Mouse (Mus musculus) liver, embryonic 13.5 days (tissue): ENCODE measurements around the gene Mecom. TPM values are rescaled to one million over a fixed set of nuclear protein-coding genes. Genes with fewer than 3 reads are reported as not detected.
"Not testable (repeated sequence)": the region's sequence is repeated elsewhere in the genome, so short reads cannot be mapped to it uniquely, and the experiment has no call there.

Experiments used
- ATAC-seq: fragments of 200-750 bp; cut with Nextera tagmentation; 2 replicates; pipeline ENCODE4 v1.8.0; 2017; ENCODE audit warnings: low read depth, mild to moderate bottlenecking, moderate number of reproducible peaks, moderate library complexity
- DNase-seq: peaks from one replicate; pipeline ENCODE4 v3.0.0; 2022
- H3K27ac ChIP-seq: fragments of 300-500 bp; sonication (generic); 2 replicates; pipeline ENCODE4 v1.5.1; 2015; ENCODE audit warnings: moderate library complexity, mild to moderate bottlenecking, inconsistent platforms
- H3K27me3 ChIP-seq: fragments of 300-500 bp; sonication (generic); 2 replicates; pipeline ENCODE4 v1.6.1; 2015; ENCODE audit warnings: mild to moderate bottlenecking, inconsistent platforms
- H3K36me3 ChIP-seq: fragments of 300-500 bp; sonication (generic); 2 replicates; pipeline ENCODE4 v1.6.1; 2015; ENCODE audit warnings: mild to moderate bottlenecking, inconsistent platforms
- H3K4me1 ChIP-seq: fragments of 300-500 bp; sonication (generic); replicated peaks from 2 replicates; pipeline ENCODE4 v1.6.1; 2015; ENCODE audit warnings: inconsistent platforms
- H3K4me2 ChIP-seq: fragments of 300-500 bp; sonication (generic); 2 replicates; pipeline ENCODE4 v1.6.1; 2015; ENCODE audit warnings: inconsistent platforms, mild to moderate bottlenecking, moderate library complexity
- H3K4me3 ChIP-seq: fragments of 300-500 bp; sonication (generic); replicated peaks from 2 replicates; pipeline ENCODE4 v1.5.1; 2015; ENCODE audit warnings: mild to moderate bottlenecking, inconsistent platforms
- H3K9ac ChIP-seq: fragments of 300-500 bp; sonication (generic); 2 replicates; pipeline ENCODE4 v1.6.1; 2015; ENCODE audit warnings: mild to moderate bottlenecking, inconsistent platforms
- H3K9me3 ChIP-seq: fragments of 300-500 bp; sonication (generic); replicated peaks from 2 replicates; pipeline ENCODE4 v1.6.1; 2016; ENCODE audit warnings: inconsistent platforms
- WGBS: fragments of 180-500 bp; shearing (Covaris S2); methylation state at CpG from one replicate; pipeline ENCODE4 v1.1.7; 2015; ENCODE audit not compliant: insufficient replicate concordance; 5-methylcytosine and 5-hydroxymethylcytosine counted together
- polyA plus RNA-seq: library from polyadenylated mRNA; unstranded; fragments of >200 nt; fragmentation: Nextera tagmentation; extraction: Ambion mirVana; gene quantifications from 2 replicates; pipeline ENCODE4 v1.2.1, GENCODE M21; 2015

Gene Mecom
- polyA plus RNA-seq, 1 experiment from 2014 or later: 0.81 TPM

- Histone ChIP-seq H3K4me3 (no peak overlapping the region), H3K9ac (no peak overlapping the region), H3K27me3 (no peaks in the 10 kb centered on the region), H3K27ac (no peak overlapping the region), H3K9me3 (no peaks in the 10 kb centered on the region), H3K4me1 (no peaks in the 10 kb centered on the region), H3K36me3 (no peaks in the 10 kb centered on the region), H3K4me2 (no peak overlapping the region)
- 26% methylated on average over 1 of the region's 1 CpGs for WGBS
- no peak for DNase-seq
- no peak for ATAC-seq
Measured at GRCm38 (mm10) chr3:30239416-30239815, 308.4 kb downstream of the Mecom start.

- H3K4me1 ChIP-seq: no peaks in the 10 kb centered on the region
- H3K9me3 ChIP-seq: no peaks in the 10 kb centered on the region
- no peak overlapping the region for H3K9ac ChIP-seq
- H3K4me2 ChIP-seq: no peak overlapping the region
- no peak overlapping the region for H3K27ac ChIP-seq
- no peak overlapping the region for H3K4me3 ChIP-seq
- WGBS: 42% methylated on average over 5 of the region's 5 CpGs
- H3K27me3 ChIP-seq: no peaks in the 10 kb centered on the region
- no peak for DNase-seq
- ATAC-seq: no peak
- H3K36me3 ChIP-seq: no peaks in the 10 kb centered on the region
Measured at GRCm38 (mm10) chr3:30237493-30237892, 310.3 kb downstream of the Mecom start.

GRCm38 (mm10) chr3:30234018-30234417 lies 313.8 kb downstream of the Mecom start:
- H3K27ac ChIP-seq: no peak overlapping the region
- 21% methylated on average over 1 of the region's 1 CpGs for WGBS

GRCm38 (mm10) chr3:30227964-30228670 lies 319.7 kb downstream of the Mecom start:
- Histone ChIP-seq H3K4me1 (no peaks in the 10 kb centered on the region), H3K9ac (no peak overlapping the region), H3K27ac (no peak overlapping the region), H3K27me3 (no peaks in the 10 kb centered on the region), H3K9me3 (no peaks in the 10 kb centered on the region), H3K4me2 (no peak overlapping the region), H3K4me3 (no peak overlapping the region), H3K36me3 (no peaks in the 10 kb centered on the region)
- no peak for ATAC-seq
- DNase-seq: no peak
- 60% methylated on average over 12 of the region's 12 CpGs for WGBS

More at GRCm38 (mm10) chr3:30234018-30234417, 313.8 kb downstream of the Mecom start:
- Histone ChIP-seq H3K9me3 (no peaks in the 10 kb centered on the region), H3K27me3 (no peaks in the 10 kb centered on the region), H3K9ac (no peak overlapping the region), H3K4me2 (no peak overlapping the region), H3K36me3 (no peaks in the 10 kb centered on the region), H3K4me1 (no peaks in the 10 kb centered on the region), H3K4me3 (no peak overlapping the region)
- DNase-seq: no peak
- no peak for ATAC-seq

- no peak overlapping the region for H3K4me2 ChIP-seq
- no peaks in the 10 kb centered on the region for H3K36me3 ChIP-seq
- no peak overlapping the region for H3K4me3 ChIP-seq
- H3K27me3 ChIP-seq: no peaks in the 10 kb centered on the region
- WGBS: 63% methylated on average over 13 of the region's 13 CpGs
- DNase-seq (no peak), ATAC-seq (no peak)
- no peaks in the 10 kb centered on the region for H3K9me3 ChIP-seq
- no peak overlapping the region for H3K9ac ChIP-seq
- H3K27ac ChIP-seq: no peak overlapping the region
- H3K4me1 ChIP-seq: no peaks in the 10 kb centered on the region
Measured at GRCm38 (mm10) chr3:30226928-30227370, 320.9 kb downstream of the Mecom start.

GRCm38 (mm10) chr3:30225200-30225599 lies 322.6 kb downstream of the Mecom start:
- not testable (repeated sequence) for ATAC-seq, DNase-seq, H3K4me3 ChIP-seq, H3K4me1 ChIP-seq, H3K27me3 ChIP-seq, H3K4me2 ChIP-seq, H3K9ac ChIP-seq, H3K36me3 ChIP-seq, H3K27ac ChIP-seq, H3K9me3 ChIP-seq
- 52% methylated on average over 6 of the region's 6 CpGs for WGBS

- no peak overlapping the region for H3K4me3 ChIP-seq
- H3K27me3 ChIP-seq: peaks cover 8% of the 10 kb centered on the region; the same call in 1 of the 2 replicates
- no peak for DNase-seq
- H3K4me2 ChIP-seq: no peak overlapping the region
- no peak overlapping the region for H3K9ac ChIP-seq
- WGBS: 72% methylated on average over 19 of the region's 19 CpGs
- no peaks in the 10 kb centered on the region for H3K36me3 ChIP-seq
- H3K27ac ChIP-seq: no peak overlapping the region
- no peak for ATAC-seq
- H3K4me1 ChIP-seq: no peaks in the 10 kb centered on the region
- H3K9me3 ChIP-seq: no peaks in the 10 kb centered on the region
Measured at GRCm38 (mm10) chr3:30220701-30221412, 327.0 kb downstream of the Mecom start.

- no peak overlapping the region for H3K4me3 ChIP-seq
- H3K27ac ChIP-seq: no peak overlapping the region
- DNase-seq (no peak), ATAC-seq (no peak)
- no peak overlapping the region for H3K9ac ChIP-seq
- WGBS: 48% methylated on average over 8 of the region's 8 CpGs
- peak overlapping the region; percentile 17; the same call in 1 of the 2 replicates for H3K4me2 ChIP-seq
- H3K27me3 ChIP-seq: peaks cover 8% of the 10 kb centered on the region; the same call in 1 of the 2 replicates
- no peaks in the 10 kb centered on the region for H3K4me1 ChIP-seq
- H3K36me3 ChIP-seq: no peaks in the 10 kb centered on the region
- no peaks in the 10 kb centered on the region for H3K9me3 ChIP-seq
Measured at GRCm38 (mm10) chr3:30219891-30220290, 327.9 kb downstream of the Mecom start.

- no peaks in the 10 kb centered on the region for H3K36me3 ChIP-seq
- DNase-seq: no peak
- H3K9ac ChIP-seq: no peak overlapping the region
- H3K4me3 ChIP-seq: no peak overlapping the region
- ATAC-seq: no peak
- no peaks in the 10 kb centered on the region for H3K9me3 ChIP-seq
- peak overlapping the region; percentile 17; the same call in 1 of the 2 replicates for H3K4me2 ChIP-seq
- 18% methylated on average over 21 of the region's 21 CpGs for WGBS
- H3K4me1 ChIP-seq: no peaks in the 10 kb centered on the region
- H3K27ac ChIP-seq: no peak overlapping the region
- H3K27me3 ChIP-seq: peaks cover 8% of the 10 kb centered on the region; the same call in 1 of the 2 replicates
Measured at GRCm38 (mm10) chr3:30219190-30219884, 328.5 kb downstream of the Mecom start.

- Histone ChIP-seq H3K9me3 (no peaks in the 10 kb centered on the region), H3K4me1 (no peaks in the 10 kb centered on the region), H3K4me2 (no peak overlapping the region), H3K9ac (no peak overlapping the region), H3K36me3 (no peaks in the 10 kb centered on the region), H3K27me3 (peaks cover 7% of the 10 kb centered on the region; the same call in 1 of the 2 replicates), H3K27ac (no peak overlapping the region), H3K4me3 (no peak overlapping the region)
- WGBS: 47% methylated on average over 4 of the region's 4 CpGs
- DNase-seq: no peak
- no peak for ATAC-seq
Measured at GRCm38 (mm10) chr3:30214607-30215006, 333.2 kb downstream of the Mecom start.

- Histone ChIP-seq H3K36me3 (no peaks in the 10 kb centered on the region), H3K27ac (no peak overlapping the region), H3K9me3 (no peaks in the 10 kb centered on the region), H3K4me1 (no peaks in the 10 kb centered on the region), H3K27me3 (no peaks in the 10 kb centered on the region), H3K4me2 (no peak overlapping the region), H3K9ac (no peak overlapping the region), H3K4me3 (no peak overlapping the region)
- DNase-seq: no peak
- WGBS: 36% methylated on average over 7 of the region's 7 CpGs
- no peak for ATAC-seq
Measured at GRCm38 (mm10) chr3:30213540-30214170, 334.2 kb downstream of the Mecom start.
